Mouse (Mus musculus): ENCODE data around the gene Fam126b. TPM values are rescaled to one million over a fixed set of nuclear protein-coding genes. Genes with fewer than 3 reads are reported as not detected.

Fam126b gene
- total and polyA plus RNA-seq, 3 experiments: 5.5 to 5.7 TPM; not detected in 1

DNA sequence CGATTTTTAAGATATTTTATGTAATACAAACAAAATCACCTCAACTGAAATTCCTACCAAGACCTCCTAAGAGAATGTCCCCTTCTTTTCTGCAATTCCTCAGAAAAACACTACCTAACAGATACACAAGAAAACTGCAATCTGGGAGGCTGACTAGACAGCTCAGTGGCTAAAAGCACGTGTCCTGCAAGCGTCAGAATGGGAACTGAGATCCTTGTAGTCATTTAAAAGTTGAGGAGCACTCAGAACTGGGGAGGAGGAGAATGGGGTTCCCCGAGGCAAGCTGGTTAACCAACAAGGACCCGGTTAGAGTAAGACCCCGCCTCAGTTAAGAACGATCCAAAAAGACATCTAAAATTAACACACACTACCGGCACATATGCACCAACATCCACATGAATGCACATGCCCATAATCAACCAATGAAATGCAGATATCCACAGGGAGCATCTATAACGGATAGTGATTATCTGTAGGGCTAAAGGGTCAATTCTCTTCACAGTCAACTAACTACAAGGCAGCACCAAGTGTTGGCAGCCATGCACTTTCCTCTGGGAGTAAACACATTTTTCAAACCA is 82.2 kb downstream of the Fam126b start:
- DNase-seq (ENCODE audit: low read depth, low spot score): peak; percentile 62
- H3K36me3 ChIP-seq (ENCODE audit: control insufficient read depth in 1 of 2, insufficient read depth in 2 of 2, low read length in 2 of 2): peaks cover 4 to 11% of the 10 kb centered on the region in 2 experiments; a peak in 3 of 4 replicates

GRCm38 (mm10) chr1:58503134-58503533 is 83.0 kb downstream of the Fam126b start:
- Histone ChIP-seq H3K9ac (ENCODE audit: control insufficient read depth, low read depth, low read length, poor library complexity, severe bottlenecking) (0 out of 2 replicates have a peak overlapping the region, but pooled peaks have one; percentile 90), H3K9me3 (replicated peaks; ENCODE audit: insufficient read depth, low read length) (no peaks in the 10 kb centered on the region), H3K27ac (ENCODE audit: control insufficient read depth, low read depth, low read length) (peak overlapping the region; percentile 26), H3K4me3 (ENCODE audit: control insufficient read depth in 1 of 2, insufficient read depth in 1 of 2, low read depth in 2 of 2, low read length in 2 of 2) (peak overlapping the region in 1 of 2 experiments; percentile 86; a peak in 2 of 4 replicates), H3K4me1 (ENCODE audit: control insufficient read depth in 1 of 2, insufficient read depth in 2 of 2, low read length in 2 of 2) (peaks cover 3 to 9% of the 10 kb centered on the region in 2 experiments; a peak in 3 of 4 replicates), H3K27me3 (ENCODE audit: control insufficient read depth in 1 of 2, insufficient read depth in 2 of 2, low read length in 2 of 2) (no peaks in the 10 kb centered on the region), H3K79me2 (ENCODE audit: control insufficient read depth, insufficient read depth, low read length, poor library complexity) (peaks cover 22% of the 10 kb centered on the region), H3K36me3 (ENCODE audit: control insufficient read depth in 1 of 2, insufficient read depth in 2 of 2, low read length in 2 of 2) (peaks cover 5 to 11% of the 10 kb centered on the region in 2 experiments; a peak in 3 of 4 replicates)
- peak; percentile 72 for DNase-seq (ENCODE audit: low read depth, low spot score)
- TF ChIP-seq TCF12 (IDR thresholded peaks at IDR 0.05; ENCODE audit: low read depth, low read length) (peak; percentile 82; the same call in 1 of the 2 replicates), RAD21 (IDR thresholded peaks at IDR 0.05; ENCODE audit: low read depth, low read length) (no peak), ETS1 (IDR thresholded peaks at IDR 0.05; ENCODE audit: low read depth, low read length) (0 out of 2 replicates have a peak, but pooled peaks have one; percentile 39), SIN3A (IDR thresholded peaks at IDR 0.05; ENCODE audit: low read length) (peak; percentile 16; the same call in 1 of the 2 replicates), GATA1 (IDR thresholded peaks at IDR 0.05; ENCODE audit: low read depth, low read length) (peak; percentile 53), TAL1 (IDR thresholded peaks at IDR 0.05; ENCODE audit: low read length) (peak; percentile 31), EP300 (IDR thresholded peaks at IDR 0.05; ENCODE audit: low read depth in 1 of 2, low read length in 2 of 2) (peak; percentile 9 to 70; a peak in 2 of 4 replicates), SMC3 (IDR thresholded peaks at IDR 0.05; ENCODE audit: low read depth, low read length) (no peak), USF1 (IDR thresholded peaks at IDR 0.05; ENCODE audit: low read depth, low read length) (no peak), CTCF (IDR thresholded peaks at IDR 0.05 in 2 of 3, conservative IDR thresholded peaks at IDR 0.05 in 1 of 3; ENCODE audit: control insufficient read depth in 1 of 3, insufficient read depth in 1 of 3, low read depth in 2 of 3, low read length in 3 of 3, poor library complexity in 1 of 3, severe bottlenecking in 1 of 3) (no peak), UBTF (IDR thresholded peaks at IDR 0.05; ENCODE audit: borderline replicate concordance, insufficient read depth, low read depth, low read length) (no peak)

More for the DNA sequence above, 82.2 kb downstream of the Fam126b start:
- Histone ChIP-seq H3K27me3 (ENCODE audit: control insufficient read depth in 1 of 2, insufficient read depth in 2 of 2, low read length in 2 of 2) (no peaks in the 10 kb centered on the region), H3K4me3 (ENCODE audit: control insufficient read depth in 1 of 2, insufficient read depth in 1 of 2, low read depth in 2 of 2, low read length in 2 of 2) (peak overlapping the region; percentile 76 to 86), H3K9me3 (replicated peaks; ENCODE audit: insufficient read depth, low read length) (no peaks in the 10 kb centered on the region), H3K9ac (ENCODE audit: control insufficient read depth, low read depth, low read length, poor library complexity, severe bottlenecking) (peak overlapping the region; percentile 90), H3K4me1 (ENCODE audit: control insufficient read depth in 1 of 2, insufficient read depth in 2 of 2, low read length in 2 of 2) (peaks cover 3 to 9% of the 10 kb centered on the region in 2 experiments; a peak in 3 of 4 replicates), H3K27ac (ENCODE audit: control insufficient read depth, low read depth, low read length) (peak overlapping the region; percentile 71), H3K79me2 (ENCODE audit: control insufficient read depth, insufficient read depth, low read length, poor library complexity) (peaks cover 22% of the 10 kb centered on the region)
- TF ChIP-seq MYC (IDR thresholded peaks at IDR 0.05; ENCODE audit: low read depth, low read length): peak; percentile 91
- 0 out of 4 replicates have a peak, but pooled peaks of 1 of the 2 experiments have one; percentile 9 for TF ChIP-seq USF2 (IDR thresholded peaks at IDR 0.05; ENCODE audit: borderline replicate concordance in 1 of 2, insufficient read depth in 1 of 2, low read depth in 1 of 2, low read length in 2 of 2)
- no peak for TF ChIP-seq UBTF (IDR thresholded peaks at IDR 0.05; ENCODE audit: borderline replicate concordance, insufficient read depth, low read depth, low read length)
- peak; percentile 45; the same call in 1 of the 2 replicates for TF ChIP-seq USF1 (IDR thresholded peaks at IDR 0.05; ENCODE audit: low read depth, low read length)
- peak; percentile 91 for TF ChIP-seq MAX (IDR thresholded peaks at IDR 0.05; ENCODE audit: low read length)
- TF ChIP-seq ETS1 (IDR thresholded peaks at IDR 0.05; ENCODE audit: low read depth, low read length): no peak
- no peak for TF ChIP-seq POLR2AphosphoS5 (IDR thresholded peaks at IDR 0.05; ENCODE audit: borderline replicate concordance, low read depth, low read length)
- peak; percentile 15; the same call in 1 of the 2 replicates for TF ChIP-seq NELFE (IDR thresholded peaks at IDR 0.05; ENCODE audit: low read depth, low read length)
- no peak for TF ChIP-seq MAFK (IDR thresholded peaks at IDR 0.05; ENCODE audit: borderline replicate concordance, low read depth, low read length)
- TF ChIP-seq CHD2 (IDR thresholded peaks at IDR 0.05; ENCODE audit: low read length): no peak
- TF ChIP-seq ZC3H11A (IDR thresholded peaks at IDR 0.05; ENCODE audit: low read depth, low read length): no peak
- TF ChIP-seq GATA1 (IDR thresholded peaks at IDR 0.05; ENCODE audit: low read depth, low read length): no peak
- no peak for TF ChIP-seq POLR2A (IDR thresholded peaks at IDR 0.05; ENCODE audit: control insufficient read depth in 1 of 2, insufficient read depth in 1 of 2, low read depth in 1 of 2, low read length in 2 of 2, poor library complexity in 1 of 2)
- TF ChIP-seq MYB (IDR thresholded peaks at IDR 0.05; ENCODE audit: low read depth, low read length): no peak
- peak; percentile 97 for TF ChIP-seq MXI1 (IDR thresholded peaks at IDR 0.05; ENCODE audit: low read depth, low read length)
- peak; percentile 71 for TF ChIP-seq SIN3A (IDR thresholded peaks at IDR 0.05; ENCODE audit: low read length)
- no peak for TF ChIP-seq ZNF384 (IDR thresholded peaks at IDR 0.05; ENCODE audit: low read depth, low read length)

Measured in MEL (cell line).